In genomic region chr8:8648686-8649085, GRCm38 (mm10) we compare ENCODE assay signal across 20 mouse cellular contexts. TPM values are rescaled to one million over a fixed set of nuclear protein-coding genes. Genes with fewer than 3 reads are reported as not detected.
DNase-seq lines count a peak whose midpoint lies in the region; ATAC-seq and TF ChIP-seq lines count a peak whose summit lies in the region.
"Had no signal": no experiment of that assay in that cellular context is flagged by ENCODE, and none has a peak within 500 bp of the region (broad histone marks: within the 10 kb centered on the region; RNA-seq: fewer than 3 reads in every experiment).

No protein-coding gene starts in this region.

- ATAC-seq in heart, embryonic 12.5 days (ENCODE audit: insufficient number of reproducible peaks, low FRiP score) = no peak
- no peak for ATAC-seq in embryonic facial prominence, embryonic 14.5 days (ENCODE audit: low read depth)
- ATAC-seq in forebrain, embryonic 14.5 days = no peak
- no peak for ATAC-seq in stomach, embryonic 14.5 days (ENCODE audit: insufficient number of reproducible peaks, insufficient read depth, low FRiP score, low read depth)
- ATAC-seq: activated CD4-positive, CD25-positive, alpha-beta regulatory T cell, adult 4 months; midbrain, embryonic 15.5 days; Patski had no signal

- H3K27me3 ChIP-seq in heart, embryonic 10.5 days (ENCODE audit: insufficient read depth, poor library complexity, severe bottlenecking) = no peaks in the 10 kb centered on the region
- H3K27me3 ChIP-seq in heart, embryonic 12.5 days (replicated peaks) = no peaks in the 10 kb centered on the region
- H3K27me3 ChIP-seq in embryonic facial prominence, embryonic 14.5 days (replicated peaks; ENCODE audit: control insufficient read depth, insufficient read depth, low read length) = no peaks in the 10 kb centered on the region
- H3K27me3 ChIP-seq in forebrain, embryonic 14.5 days (replicated peaks; ENCODE audit: control insufficient read depth, insufficient read depth, low read length) = no peaks in the 10 kb centered on the region
- no peaks in the 10 kb centered on the region for H3K27me3 ChIP-seq in stomach, embryonic 14.5 days (ENCODE audit: control insufficient read depth, insufficient read depth, low read length)
- H3K27me3 ChIP-seq: hindbrain, embryonic 15.5 days; lung, embryonic 15.5 days; Patski had no signal

- peaks cover 35% of the 10 kb centered on the region for H3K4me1 ChIP-seq in heart, embryonic 10.5 days
- peaks cover 58% of the 10 kb centered on the region for H3K4me1 ChIP-seq in heart, embryonic 12.5 days (replicated peaks)
- peaks cover 34% of the 10 kb centered on the region for H3K4me1 ChIP-seq in embryonic facial prominence, embryonic 14.5 days (ENCODE audit: control insufficient read depth, insufficient read depth, low read length)
- peaks cover 87% of the 10 kb centered on the region for H3K4me1 ChIP-seq in forebrain, embryonic 14.5 days (ENCODE audit: control insufficient read depth, insufficient read depth, low read length)
- peaks cover 42% of the 10 kb centered on the region; the same call in 1 of the 2 replicates for H3K4me1 ChIP-seq in stomach, embryonic 14.5 days (ENCODE audit: control insufficient read depth, insufficient read depth, low read length)
- H3K4me1 ChIP-seq: megakaryocyte, embryonic 14.5 days had no signal

- WGBS in heart, embryonic 10.5 days = 81% methylated on average over 7 of the region's 7 CpGs
- WGBS in heart, embryonic 12.5 days = 70% methylated on average over 7 of the region's 7 CpGs
- 65% methylated on average over 7 of the region's 7 CpGs for WGBS in embryonic facial prominence, embryonic 14.5 days
- whole genome bisulfite sequencing in forebrain, embryonic 14.5 days = 45% methylated on average over 7 of the region's 7 CpGs
- WGBS in stomach, embryonic 14.5 days = 70% methylated on average over 7 of the region's 7 CpGs

- H3K36me3 ChIP-seq in heart, embryonic 10.5 days = peaks cover 9% of the 10 kb centered on the region; the same call in 1 of the 2 replicates
- H3K36me3 ChIP-seq in heart, embryonic 12.5 days = peaks cover 6% of the 10 kb centered on the region; the same call in 1 of the 2 replicates
- H3K36me3 ChIP-seq in embryonic facial prominence, embryonic 14.5 days (ENCODE audit: control insufficient read depth, insufficient read depth, low read length) = 0 out of 2 replicates have a peak, but pooled peaks cover 4% of the 10 kb centered on the region
- peaks cover 9% of the 10 kb centered on the region; the same call in 1 of the 2 replicates for H3K36me3 ChIP-seq in forebrain, embryonic 14.5 days (ENCODE audit: control insufficient read depth, insufficient read depth, low read length)
- peaks cover 5% of the 10 kb centered on the region; the same call in 1 of the 2 replicates for H3K36me3 ChIP-seq in stomach, embryonic 14.5 days (ENCODE audit: control insufficient read depth, insufficient read depth, low read length)
- H3K36me3 ChIP-seq: hindbrain, embryonic 15.5 days; lung, embryonic 15.5 days; midbrain, embryonic 15.5 days had no signal

- H3K27ac ChIP-seq in heart, embryonic 10.5 days = peak overlapping the region; percentile 16; the same call in 1 of the 2 replicates
- H3K27ac ChIP-seq in heart, embryonic 12.5 days (ENCODE audit: poor library complexity, severe bottlenecking) = no peak overlapping the region
- 0 out of 2 replicates have a peak overlapping the region, but pooled peaks have one; percentile 24 for H3K27ac ChIP-seq in embryonic facial prominence, embryonic 14.5 days (replicated peaks; ENCODE audit: low read depth, low read length)
- no peak overlapping the region for H3K27ac ChIP-seq in forebrain, embryonic 14.5 days (ENCODE audit: low read depth, low read length)
- H3K27ac ChIP-seq in stomach, embryonic 14.5 days (ENCODE audit: low read length) = peak overlapping the region; percentile 7; the same call in 1 of the 2 replicates
- no peak overlapping the region for H3K27ac ChIP-seq in layer of hippocampus, adult 2 months
- H3K27ac ChIP-seq: heart, adult 2 months; midbrain, embryonic 15.5 days had no signal

- no peaks in the 10 kb centered on the region for H3K9me3 ChIP-seq in heart, embryonic 10.5 days
- no peaks in the 10 kb centered on the region for H3K9me3 ChIP-seq in heart, embryonic 12.5 days (replicated peaks)
- H3K9me3 ChIP-seq in embryonic facial prominence, embryonic 14.5 days (ENCODE audit: control insufficient read depth, low read length) = no peaks in the 10 kb centered on the region
- no peaks in the 10 kb centered on the region for H3K9me3 ChIP-seq in forebrain, embryonic 14.5 days (replicated peaks; ENCODE audit: control insufficient read depth, low read length)
- no peaks in the 10 kb centered on the region for H3K9me3 ChIP-seq in stomach, embryonic 14.5 days (ENCODE audit: control insufficient read depth, low read depth, low read length)
- H3K9me3 ChIP-seq: hindbrain, embryonic 15.5 days; lung, embryonic 15.5 days; megakaryocyte, embryonic 14.5 days; midbrain, embryonic 15.5 days had no signal

- no peak for DNase-seq in heart, embryonic 10.5 days (ENCODE audit: low spot score)
- peak; percentile 35 for DNase-seq in embryonic facial prominence, embryonic 14.5 days (ENCODE audit: low spot score)
- DNase-seq in forebrain, embryonic 14.5 days (ENCODE audit: low spot score) = peak; percentile 37
- no peak for DNase-seq in layer of hippocampus, adult 2 months (ENCODE audit: low spot score in 2 of 2)
- no peak for DNase-seq in right cerebral cortex, postnatal 4 days
- DNase-seq: cerebellum, adult 9-10 months; heart, adult 2 months; kidney, adult 18-20 months; kidney, postnatal 10 days; retina, postnatal 1 day; thymus, adult 2 months had no signal

- no peak overlapping the region for H3K4me2 ChIP-seq in heart, embryonic 12.5 days
- H3K4me2 ChIP-seq in embryonic facial prominence, embryonic 14.5 days (ENCODE audit: low read depth, low read length) = no peak overlapping the region
- peak overlapping the region; percentile 12; the same call in 1 of the 2 replicates for H3K4me2 ChIP-seq in forebrain, embryonic 14.5 days (ENCODE audit: low read length)
- no peak overlapping the region for H3K4me2 ChIP-seq in stomach, embryonic 14.5 days (replicated peaks; ENCODE audit: low read depth, low read length)
- H3K4me2 ChIP-seq: hindbrain, embryonic 15.5 days; liver, embryonic 11.5 days; lung, embryonic 15.5 days; midbrain, embryonic 15.5 days had no signal

- TF ChIP-seq CTCF in layer of hippocampus, adult 2 months (conservative IDR thresholded peaks at IDR 0.05) = no peak

- H3K4me3 ChIP-seq in heart, embryonic 10.5 days = no peak overlapping the region
- H3K4me3 ChIP-seq in heart, embryonic 12.5 days = no peak overlapping the region
- no peak overlapping the region for H3K4me3 ChIP-seq in embryonic facial prominence, embryonic 14.5 days (ENCODE audit: low read depth, low read length)
- 0 out of 2 replicates have a peak overlapping the region, but pooled peaks have one; percentile 2 for H3K4me3 ChIP-seq in forebrain, embryonic 14.5 days (ENCODE audit: low read depth, low read length)
- no peak overlapping the region for H3K4me3 ChIP-seq in stomach, embryonic 14.5 days (ENCODE audit: low read depth, low read length)
- no peak overlapping the region for H3K4me3 ChIP-seq in layer of hippocampus, adult 2 months
- H3K4me3 ChIP-seq: heart, adult 2 months; hindbrain, embryonic 15.5 days; lung, embryonic 15.5 days; megakaryocyte, embryonic 14.5 days; midbrain, embryonic 15.5 days had no signal

- H3K9ac ChIP-seq in heart, embryonic 12.5 days = no peak overlapping the region
- H3K9ac ChIP-seq in embryonic facial prominence, embryonic 14.5 days (ENCODE audit: low read depth, low read length) = no peak overlapping the region
- no peak overlapping the region for H3K9ac ChIP-seq in forebrain, embryonic 14.5 days (ENCODE audit: low read length)
- no peak overlapping the region for H3K9ac ChIP-seq in stomach, embryonic 14.5 days (replicated peaks; ENCODE audit: low read depth, low read length)
- H3K9ac ChIP-seq: hindbrain, embryonic 15.5 days; lung, embryonic 15.5 days; midbrain, embryonic 15.5 days had no signal

RNA-seq across cellular contexts. Expression of gene Efnb2, which starts 12.4 kb away (rescaled TPM):
- polyA plus RNA-seq in heart, embryonic 10.5 days (2016; fragmentation: Nextera tagmentation; extraction: Ambion mirVana) = 15.9 and 24.4 TPM in 2 replicates
- polyA plus RNA-seq in heart, embryonic 12.5 days (2016; fragmentation: Nextera tagmentation; extraction: Ambion mirVana) = 25.4 and 27.1 TPM in 2 replicates
- polyA plus RNA-seq in embryonic facial prominence, embryonic 14.5 days (2014; fragmentation: Nextera tagmentation; extraction: Ambion mirVana) = 30.0 and 30.6 TPM in 2 replicates
- polyA plus RNA-seq in forebrain, embryonic 14.5 days (2014; fragmentation: Nextera tagmentation; extraction: Ambion mirVana) = 48.9 and 50.2 TPM in 2 replicates
- 28.6 and 30.4 TPM in 2 replicates for polyA plus RNA-seq in stomach, embryonic 14.5 days (2014; fragmentation: Nextera tagmentation; extraction: Ambion mirVana)
- total RNA-seq in layer of hippocampus, adult 2 months (2021) = 10 to 100 TPM; 25.0 to 28.9 TPM

RNA-seq across cellular contexts. Expression of gene Arglu1, which starts 41.6 kb away (rescaled TPM):
- 93.7 and 112 TPM in 2 replicates for polyA plus RNA-seq in heart, embryonic 10.5 days (2016; fragmentation: Nextera tagmentation; extraction: Ambion mirVana)
- 111 TPM in 2 replicates for polyA plus RNA-seq in heart, embryonic 12.5 days (2016; fragmentation: Nextera tagmentation; extraction: Ambion mirVana)
- 116 and 131 TPM in 2 replicates for polyA plus RNA-seq in embryonic facial prominence, embryonic 14.5 days (2014; fragmentation: Nextera tagmentation; extraction: Ambion mirVana)
- polyA plus RNA-seq in forebrain, embryonic 14.5 days (2014; fragmentation: Nextera tagmentation; extraction: Ambion mirVana) = 114 and 135 TPM in 2 replicates
- polyA plus RNA-seq in stomach, embryonic 14.5 days (2014; fragmentation: Nextera tagmentation; extraction: Ambion mirVana) = 151 and 156 TPM in 2 replicates
- 100 to 1,000 TPM; 107 to 110 TPM for total RNA-seq in layer of hippocampus, adult 2 months (2021)

Comparison
In these comparisons a context has a peak if more than half of its experiments do, and no peak if none do; other contexts are left out.
1. H3K27ac ChIP-seq: peak in heart, embryonic 10.5 days (single experiment), embryonic facial prominence, embryonic 14.5 days (single experiment) and stomach, embryonic 14.5 days (single experiment); none in heart, embryonic 12.5 days (single experiment), forebrain, embryonic 14.5 days (single experiment) and layer of hippocampus, adult 2 months (single experiment).
2. DNase-seq: peak in embryonic facial prominence, embryonic 14.5 days (single experiment) and forebrain, embryonic 14.5 days (single experiment); none in heart, embryonic 10.5 days (single experiment), layer of hippocampus, adult 2 months (0 of 2) and right cerebral cortex, postnatal 4 days (single experiment).